Mouse (Mus musculus) cortical plate, adult 2 months (tissue): ENCODE results near the gene Iqgap1.

Experiments
- CTCF ChIP-seq: fragments of 200-500 bp; IDR thresholded peaks from 2 replicates; pipeline ENCODE4 v1.5.1; 2011; ENCODE audit warnings: mild to moderate bottlenecking, control low read depth, low read length; ENCODE audit not compliant: insufficient read depth; ENCODE audit errors: extremely low read depth
- POLR2A ChIP-seq: fragments of 200-500 bp; IDR thresholded peaks from 2 replicates; pipeline ENCODE4 v1.6.1; 2011; ENCODE audit warnings: mild to moderate bottlenecking, low read length, control low read depth; ENCODE audit not compliant: insufficient read depth; ENCODE audit errors: extremely low read depth

- no peak for TF ChIP-seq POLR2A
- no peak for TF ChIP-seq CTCF
Measured at GRCm38 (mm10) chr7:80850520-80850919, 24.7 kb upstream of the Iqgap1 start.
